Mouse (Mus musculus): ENCODE results near the gene Epb41l2.

GRCm38 (mm10) chr10:25365158-25365557 is 5.6 kb downstream of the Epb41l2 start:
- TF ChIP-seq CTCF (IDR thresholded peaks at IDR 0.05; ENCODE audit: low read depth, low read length) (no peak), POLR2A (IDR thresholded peaks at IDR 0.05; ENCODE audit: extremely low read depth, insufficient read depth, low read length) (no peak)
